Mouse (Mus musculus): Measurements from ENCODE around the gene Gtf2h1.

GRCm38 (mm10) chr7:46853365-46853764 is 57.5 kb downstream of the Gtf2h1 start:
- TF ChIP-seq POLR2A (IDR thresholded peaks at IDR 0.05; ENCODE audit: low read depth, low read length) (no peak), CTCF (IDR thresholded peaks at IDR 0.05; ENCODE audit: extremely low read depth, insufficient read depth, insufficient read length, insufficient replicate concordance) (no peak)
